Mouse (Mus musculus): Measurements from ENCODE around the gene Qrich1. TPM values are rescaled to one million over a fixed set of nuclear protein-coding genes. Genes with fewer than 3 reads are reported as not detected.

Gene Qrich1
- polyA plus RNA-seq (2015; fragmentation: Nextera tagmentation; extraction: Ambion mirVana), result 134 TPM in 2 replicates

DNA sequence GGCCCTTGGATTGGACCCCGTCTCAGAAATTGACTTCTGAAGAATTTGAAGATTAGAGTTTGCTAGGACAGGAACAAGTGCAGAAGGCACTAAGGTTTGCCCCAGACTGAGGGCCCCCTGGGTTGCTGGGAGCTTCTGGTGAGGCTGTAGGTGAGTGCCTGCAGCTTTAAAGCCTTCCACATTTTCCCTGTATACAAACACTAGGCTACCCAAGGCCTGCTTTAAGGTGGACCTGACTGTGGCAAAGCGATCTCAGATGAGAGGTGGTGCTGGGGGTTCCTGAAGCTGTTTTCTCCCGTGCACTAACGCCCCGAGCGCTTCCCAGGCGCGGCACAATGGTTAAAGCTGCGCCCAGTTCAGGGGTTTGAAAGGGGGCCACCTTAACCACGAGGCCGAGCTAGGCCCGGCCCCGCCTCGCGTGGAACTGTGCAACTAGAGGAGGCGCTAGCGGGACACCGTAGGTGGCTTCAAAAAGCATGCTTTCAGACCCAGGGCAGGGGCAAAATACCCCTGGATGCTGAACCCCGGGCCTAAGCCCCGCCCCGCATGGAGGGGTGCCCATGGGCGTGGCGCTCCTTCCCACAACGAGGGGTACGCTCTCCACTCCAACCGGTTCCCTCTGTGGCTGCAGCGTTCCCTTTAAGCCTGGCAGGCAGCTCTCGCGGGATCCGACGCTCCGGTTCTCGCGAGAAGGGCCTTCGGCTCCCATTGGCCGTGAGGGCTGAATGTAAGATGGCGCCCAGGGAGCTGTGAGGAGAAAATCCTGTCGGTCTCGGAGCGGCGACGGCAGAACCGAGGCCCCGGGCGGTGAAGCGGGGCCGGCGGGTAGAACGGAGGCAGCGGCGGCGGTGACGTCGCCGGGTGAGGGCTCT lies at the start of gene Qrich1:
Gene Qrich1 (plus strand): TSS at position 427 of the 872 bp plus-strand sequence.
- ATAC-seq (ENCODE audit: low read depth), result peak; percentile 97
- Histone ChIP-seq H3K9ac (peak within 1 kb of the TSS; percentile 95), H3K27ac (replicated peaks) (peak within 1 kb of the TSS; percentile 99), H3K4me2 (peak within 1 kb of the TSS; percentile 64), H3K36me3 (peaks cover 41% of the 10 kb centered on the region), H3K4me1 (replicated peaks) (peaks cover 33% of the 10 kb centered on the region), H3K4me3 (peak within 1 kb of the TSS; percentile 93), H3K27me3 (no peaks in the 10 kb centered on the region), H3K9me3 (no peaks in the 10 kb centered on the region)
- WGBS, result 1% methylated on average over 55 of the region's 55 CpGs

DNA sequence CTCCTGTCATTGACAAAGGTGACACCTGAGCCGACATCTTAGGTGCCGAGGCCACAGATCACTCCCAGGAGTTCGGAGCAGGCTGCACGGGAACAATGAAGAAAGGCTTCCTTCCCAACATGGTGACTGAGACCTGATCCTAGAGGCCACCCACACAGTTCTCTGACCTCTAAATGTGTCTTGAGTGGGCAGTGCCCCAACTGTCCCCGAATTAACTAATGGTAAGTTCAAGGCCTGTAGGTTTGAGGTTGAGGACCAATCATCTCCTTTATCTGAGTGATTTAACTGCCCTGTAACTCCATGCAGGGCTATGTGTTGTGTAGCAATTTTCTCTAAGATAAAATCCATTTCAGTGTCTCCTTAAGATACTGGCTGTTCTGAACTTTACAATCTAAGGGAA lies 47.2 kb upstream of the Qrich1 start:
- H3K36me3 ChIP-seq, result peaks cover 32% of the 10 kb centered on the region
- H3K4me3 ChIP-seq, result no peak overlapping the region
- no peak overlapping the region for H3K4me2 ChIP-seq
- ATAC-seq (ENCODE audit: low read depth), result no peak
- no peak overlapping the region for H3K9ac ChIP-seq
- H3K9me3 ChIP-seq, result no peaks in the 10 kb centered on the region
- H3K27me3 ChIP-seq, result no peaks in the 10 kb centered on the region
- no peaks in the 10 kb centered on the region for H3K4me1 ChIP-seq (replicated peaks)
- 80% methylated on average over 5 of the region's 5 CpGs for WGBS
- no peak overlapping the region for H3K27ac ChIP-seq (replicated peaks)

DNA sequence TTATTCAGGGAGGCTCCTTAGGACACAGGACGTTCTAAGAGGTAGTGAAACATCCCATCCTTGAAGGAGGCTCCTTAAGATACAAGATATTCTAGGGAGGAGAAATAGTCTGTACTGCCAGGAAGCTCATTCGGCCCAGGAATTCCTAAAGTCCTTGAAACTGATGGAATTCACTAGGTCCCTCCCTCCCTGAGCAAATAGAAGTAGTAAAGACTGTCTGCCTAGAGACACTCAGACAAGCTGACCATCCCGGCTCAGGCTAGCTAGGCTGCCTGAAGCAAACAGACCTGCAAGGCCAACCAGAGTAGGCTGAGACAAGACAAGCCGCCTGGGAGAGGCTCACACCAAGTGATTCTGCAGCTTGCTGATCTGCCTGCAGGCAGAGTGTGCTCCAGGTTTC lies 46.8 kb upstream of the Qrich1 start:
- WGBS, result 69% methylated on average over 4 of the region's 4 CpGs
- H3K27me3 ChIP-seq, result no peaks in the 10 kb centered on the region
- ATAC-seq (ENCODE audit: low read depth), result no peak
- H3K4me1 ChIP-seq (replicated peaks), result no peaks in the 10 kb centered on the region
- no peaks in the 10 kb centered on the region for H3K9me3 ChIP-seq
- H3K4me3 ChIP-seq, result no peak overlapping the region
- H3K27ac ChIP-seq (replicated peaks), result no peak overlapping the region
- H3K36me3 ChIP-seq, result peaks cover 28% of the 10 kb centered on the region
- H3K9ac ChIP-seq, result no peak overlapping the region
- no peak overlapping the region for H3K4me2 ChIP-seq

DNA sequence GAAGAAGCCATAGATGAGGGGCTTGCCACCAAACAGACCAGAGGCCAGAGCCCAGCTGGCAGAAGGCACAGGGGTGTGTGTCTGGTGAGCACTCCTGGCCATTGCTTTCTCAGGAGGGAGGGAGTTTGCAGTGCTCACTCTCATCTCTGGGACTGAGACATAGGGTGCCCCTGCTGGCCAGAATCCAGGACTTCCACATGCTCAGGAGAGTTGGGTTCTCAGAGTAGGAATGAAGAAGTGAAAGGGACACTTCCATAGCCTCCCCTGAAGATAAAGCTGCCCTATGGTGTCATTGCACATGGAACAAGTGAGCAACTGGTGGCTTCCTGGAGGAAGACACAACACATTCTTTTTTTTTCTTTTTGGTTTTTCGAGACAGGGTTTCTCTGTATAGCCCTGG lies 42.1 kb upstream of the Qrich1 start:
- no peak overlapping the region for H3K27ac ChIP-seq (replicated peaks)
- peaks cover 11% of the 10 kb centered on the region for H3K4me1 ChIP-seq (replicated peaks)
- H3K27me3 ChIP-seq, result no peaks in the 10 kb centered on the region
- no peak overlapping the region for H3K4me2 ChIP-seq
- ATAC-seq (ENCODE audit: low read depth), result no peak
- no peaks in the 10 kb centered on the region for H3K9me3 ChIP-seq
- H3K36me3 ChIP-seq, result no peaks in the 10 kb centered on the region
- H3K4me3 ChIP-seq, result no peak overlapping the region
- H3K9ac ChIP-seq, result no peak overlapping the region
- 58% methylated on average over 1 of the region's 1 CpGs for WGBS

DNA sequence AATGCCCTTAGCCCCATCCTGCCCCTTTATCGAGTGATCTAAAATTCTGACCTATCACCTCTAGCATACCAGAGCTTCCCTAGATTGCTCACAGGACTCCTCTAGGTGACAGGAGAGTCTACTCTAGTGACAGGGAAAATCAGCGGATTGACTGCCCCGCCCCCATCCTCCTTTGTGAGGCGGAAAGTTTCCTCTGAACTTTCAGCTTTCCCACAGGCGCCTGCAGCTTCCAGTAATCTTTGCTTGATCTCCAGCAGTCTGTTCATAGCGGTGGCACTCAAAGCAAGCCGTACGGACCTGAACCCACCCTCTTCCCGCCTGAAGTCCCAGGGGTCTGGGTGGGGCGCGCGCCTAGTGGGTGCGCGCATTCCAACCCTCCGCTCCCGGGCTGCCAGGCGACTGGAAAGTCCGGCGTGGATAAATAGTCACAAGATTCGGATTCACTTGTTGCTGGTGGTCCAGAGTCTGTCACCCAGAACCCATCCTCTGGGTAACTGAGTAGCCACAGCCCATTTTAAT lies 37.9 kb upstream of the Qrich1 start:
- peaks cover 6% of the 10 kb centered on the region; the same call in 1 of the 2 replicates for H3K36me3 ChIP-seq
- ATAC-seq (ENCODE audit: low read depth), result peak; percentile 74
- H3K4me3 ChIP-seq, result peak overlapping the region; percentile 38
- under 1% methylated on average over 20 of the region's 20 CpGs for WGBS
- H3K9me3 ChIP-seq, result no peaks in the 10 kb centered on the region
- H3K27me3 ChIP-seq, result no peaks in the 10 kb centered on the region
- peak overlapping the region; percentile 58 for H3K9ac ChIP-seq
- H3K27ac ChIP-seq (replicated peaks), result peak overlapping the region; percentile 24; the same call in 1 of the 2 replicates
- H3K4me2 ChIP-seq, result peak overlapping the region; percentile 57
- H3K4me1 ChIP-seq (replicated peaks), result peaks cover 27% of the 10 kb centered on the region

DNA sequence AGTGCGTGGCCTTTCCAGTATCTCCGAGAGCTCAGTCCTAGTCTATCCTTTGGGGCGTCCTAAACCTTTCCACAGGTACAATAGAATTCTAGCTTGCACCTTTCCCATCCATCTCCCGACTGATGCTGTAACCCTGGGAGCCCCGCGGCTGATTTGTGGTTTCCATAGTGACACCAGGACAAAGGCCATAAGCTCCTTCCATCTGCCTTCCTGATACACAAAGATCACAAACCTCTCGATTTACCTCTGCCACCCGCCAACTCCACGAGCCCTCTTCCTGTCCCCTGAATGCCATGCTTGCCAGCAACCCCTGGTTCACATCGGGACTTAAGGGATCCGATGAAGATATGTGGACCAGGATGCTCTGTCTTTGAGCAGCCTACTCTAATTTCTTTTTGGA lies 37.4 kb upstream of the Qrich1 start:
- no peaks in the 10 kb centered on the region for H3K9me3 ChIP-seq
- H3K27me3 ChIP-seq, result no peaks in the 10 kb centered on the region
- peak overlapping the region; percentile 38; the same call in 1 of the 2 replicates for H3K4me3 ChIP-seq
- H3K4me2 ChIP-seq, result peak overlapping the region; percentile 57
- H3K36me3 ChIP-seq, result peaks cover 6% of the 10 kb centered on the region; the same call in 1 of the 2 replicates
- WGBS, result 31% methylated on average over 11 of the region's 11 CpGs
- H3K27ac ChIP-seq (replicated peaks), result 0 out of 2 replicates have a peak overlapping the region, but pooled peaks have one; percentile 24
- H3K9ac ChIP-seq, result no peak overlapping the region
- peaks cover 27% of the 10 kb centered on the region for H3K4me1 ChIP-seq (replicated peaks)
- ATAC-seq (ENCODE audit: low read depth), result peak; percentile 16; the same call in 1 of the 2 replicates

DNA sequence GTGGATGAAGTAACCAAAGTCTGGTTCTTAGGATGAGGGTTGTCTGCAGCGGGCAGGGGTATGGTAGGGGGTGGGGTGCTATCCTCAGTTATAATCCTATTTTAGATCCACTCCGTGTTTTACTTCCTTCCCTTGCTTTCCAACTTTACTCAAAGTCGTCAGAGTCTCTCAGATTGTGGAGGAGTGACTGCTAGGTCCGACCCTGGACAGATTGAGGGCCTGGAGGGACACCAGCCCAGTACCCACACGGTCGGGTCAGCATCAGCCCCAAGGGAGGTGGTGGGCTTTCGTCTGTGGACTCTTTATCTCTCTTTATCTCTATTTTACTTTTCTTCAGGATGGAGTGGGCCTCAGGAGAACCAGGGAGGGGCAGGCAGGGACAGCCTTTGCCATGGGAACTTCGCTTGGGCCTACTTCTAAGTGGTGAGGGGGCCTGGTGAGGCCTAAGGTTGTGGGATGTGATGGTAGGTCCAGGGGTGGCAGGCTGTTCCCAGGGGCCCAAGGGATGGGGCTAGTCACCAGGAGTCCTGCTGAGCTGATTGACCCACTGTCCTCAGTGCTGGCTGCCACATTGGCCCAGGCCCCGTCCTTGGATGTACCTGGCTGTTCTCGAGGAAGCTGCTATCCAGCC lies 36.8 kb upstream of the Qrich1 start, which contains the start of gene Lamb2:
Gene Lamb2 (plus strand): TSS at position 16 of the 631 bp plus-strand sequence.
- H3K4me1 ChIP-seq (replicated peaks), result peaks cover 27% of the 10 kb centered on the region
- H3K4me3 ChIP-seq, result peak within 1 kb of the TSS; percentile 41
- no peaks in the 10 kb centered on the region for H3K9me3 ChIP-seq
- no peaks in the 10 kb centered on the region for H3K27me3 ChIP-seq
- ATAC-seq (ENCODE audit: low read depth), result 0 out of 2 replicates have a peak, but pooled peaks have one; percentile 13
- H3K27ac ChIP-seq (replicated peaks), result peak within 1 kb of the TSS; percentile 24; the same call in 1 of the 2 replicates
- peak within 1 kb of the TSS; percentile 68 for H3K9ac ChIP-seq
- WGBS, result 7% methylated on average over 10 of the region's 10 CpGs
- H3K36me3 ChIP-seq, result peaks cover 6% of the 10 kb centered on the region; the same call in 1 of the 2 replicates
- H3K4me2 ChIP-seq, result peak within 1 kb of the TSS; percentile 57

DNA sequence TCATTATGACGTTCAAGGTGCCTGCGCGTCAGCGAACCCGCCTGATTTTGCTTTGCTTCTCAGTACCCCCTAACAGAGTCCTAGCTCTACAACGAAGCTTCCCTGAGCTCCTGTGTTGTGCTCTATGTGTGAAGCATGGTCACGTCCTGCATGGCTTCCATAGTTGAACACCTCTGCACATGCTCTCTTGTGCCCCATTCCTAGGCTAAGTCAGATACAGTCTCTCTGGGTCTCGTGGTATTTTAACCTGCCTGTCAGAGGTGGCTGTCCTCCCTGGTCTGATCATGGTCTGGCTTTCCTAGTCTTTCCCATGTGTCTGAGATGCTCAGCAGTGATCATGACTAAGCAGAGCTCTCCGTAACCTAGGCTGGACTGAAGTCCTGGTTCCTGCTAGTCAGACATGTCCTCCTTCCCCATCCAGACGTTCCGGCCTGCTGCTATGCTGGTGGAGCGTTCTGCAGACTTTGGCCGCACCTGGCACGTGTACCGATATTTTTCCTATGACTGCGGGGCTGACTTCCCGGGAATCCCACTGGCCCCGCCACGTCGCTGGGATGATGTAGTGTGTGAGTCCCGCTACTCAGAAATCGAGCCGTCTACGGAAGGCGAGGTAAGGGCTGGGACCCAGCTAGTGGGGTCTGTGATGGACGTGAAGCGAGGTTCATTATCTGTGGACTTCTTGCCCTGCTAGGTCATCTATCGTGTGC lies 35.6 kb upstream of the Qrich1 start:
- peak overlapping the region; percentile 57; the same call in 1 of the 2 replicates for H3K4me2 ChIP-seq
- no peak overlapping the region for H3K9ac ChIP-seq
- H3K27ac ChIP-seq (replicated peaks), result no peak overlapping the region
- no peaks in the 10 kb centered on the region for H3K27me3 ChIP-seq
- no peak for ATAC-seq (ENCODE audit: low read depth)
- H3K9me3 ChIP-seq, result no peaks in the 10 kb centered on the region
- peaks cover 12% of the 10 kb centered on the region; the same call in 1 of the 2 replicates for H3K36me3 ChIP-seq
- H3K4me3 ChIP-seq, result no peak overlapping the region
- H3K4me1 ChIP-seq (replicated peaks), result peaks cover 27% of the 10 kb centered on the region
- WGBS, result 93% methylated on average over 28 of the region's 28 CpGs

DNA sequence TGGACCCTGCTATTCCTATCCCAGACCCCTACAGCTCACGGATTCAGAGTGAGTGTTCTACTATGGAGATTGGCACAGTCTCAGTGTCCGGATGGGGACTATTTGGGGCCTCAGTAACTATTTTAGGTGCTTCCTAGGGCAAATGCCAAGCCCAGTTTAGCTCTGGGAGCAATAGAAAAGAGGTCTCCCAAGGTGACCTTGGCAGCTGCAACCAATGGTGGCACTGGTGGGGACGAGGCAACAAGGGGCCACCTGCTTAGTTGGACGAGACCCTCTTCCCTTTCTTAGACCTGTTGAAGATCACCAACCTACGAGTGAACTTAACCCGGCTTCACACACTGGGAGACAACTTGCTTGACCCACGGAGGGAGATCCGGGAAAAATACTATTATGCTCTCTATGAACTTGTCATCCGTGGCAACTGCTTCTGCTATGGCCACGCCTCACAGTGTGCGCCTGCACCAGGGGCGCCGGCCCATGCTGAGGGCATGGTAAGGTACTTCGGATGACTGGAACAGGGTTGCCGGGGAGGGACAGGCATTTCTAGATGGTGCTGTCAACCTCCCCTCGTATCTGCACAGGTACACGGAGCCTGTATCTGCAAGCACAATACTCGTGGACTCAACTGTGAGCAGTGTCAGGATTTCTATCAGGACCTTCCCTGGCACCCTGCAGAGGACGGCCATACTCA lies 34.9 kb upstream of the Qrich1 start:
- no peak for ATAC-seq (ENCODE audit: low read depth)
- Histone ChIP-seq H3K27me3 (no peaks in the 10 kb centered on the region), H3K4me2 (no peak overlapping the region), H3K36me3 (peaks cover 19% of the 10 kb centered on the region), H3K27ac (replicated peaks) (no peak overlapping the region), H3K9me3 (no peaks in the 10 kb centered on the region), H3K4me3 (no peak overlapping the region), H3K9ac (no peak overlapping the region), H3K4me1 (replicated peaks) (peaks cover 27% of the 10 kb centered on the region)
- WGBS, result 94% methylated on average over 19 of the region's 19 CpGs

DNA sequence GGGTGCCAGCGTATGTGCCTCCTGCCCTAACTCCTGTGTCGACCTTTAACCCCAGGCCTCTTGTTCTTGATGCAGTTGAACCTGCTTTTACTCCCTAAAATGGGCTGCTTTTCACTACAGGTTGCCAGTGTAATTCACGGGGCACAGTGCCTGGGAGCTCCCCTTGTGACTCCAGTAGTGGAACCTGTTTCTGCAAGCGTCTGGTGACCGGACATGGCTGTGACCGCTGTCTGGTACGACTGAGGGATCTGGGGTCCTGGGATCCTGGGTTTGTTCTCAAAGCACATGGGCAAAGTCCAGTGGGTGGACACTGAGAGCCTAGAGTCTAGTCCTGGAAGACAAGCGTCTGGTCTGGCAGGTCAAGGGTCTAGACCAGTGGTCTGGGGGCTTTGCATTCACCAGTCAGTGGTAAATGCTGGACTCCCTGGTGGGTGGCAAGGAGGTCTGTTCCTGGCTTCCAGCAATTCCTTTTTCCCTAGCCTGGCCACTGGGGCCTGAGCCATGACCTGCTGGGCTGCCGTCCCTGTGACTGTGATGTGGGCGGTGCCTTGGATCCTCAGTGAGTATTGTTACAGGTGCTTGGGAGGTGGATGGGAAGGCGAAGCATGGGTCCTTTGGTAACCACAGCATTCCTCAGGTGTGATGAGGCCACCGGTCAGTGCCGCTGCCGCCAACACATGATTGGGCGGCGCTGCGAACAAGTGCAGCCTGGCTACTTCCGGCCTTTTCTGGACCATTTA lies 33.4 kb upstream of the Qrich1 start:
- H3K9me3 ChIP-seq, result no peaks in the 10 kb centered on the region
- no peak overlapping the region for H3K4me2 ChIP-seq
- no peak for ATAC-seq (ENCODE audit: low read depth)
- H3K4me1 ChIP-seq (replicated peaks), result peaks cover 27% of the 10 kb centered on the region
- no peak overlapping the region for H3K27ac ChIP-seq (replicated peaks)
- no peak overlapping the region for H3K9ac ChIP-seq
- 95% methylated on average over 18 of the region's 18 CpGs for WGBS
- no peak overlapping the region for H3K4me3 ChIP-seq
- H3K36me3 ChIP-seq, result peaks cover 22% of the 10 kb centered on the region
- no peaks in the 10 kb centered on the region for H3K27me3 ChIP-seq

Measured in neural tube, embryonic 13.5 days (tissue).